Mouse (Mus musculus): Measurements from ENCODE around the gene Arrdc5.
"Not testable (repeated sequence)": the region's sequence is repeated elsewhere in the genome, so short reads cannot be mapped to it uniquely, and the experiment has no call there.

Arrdc5 gene

DNA sequence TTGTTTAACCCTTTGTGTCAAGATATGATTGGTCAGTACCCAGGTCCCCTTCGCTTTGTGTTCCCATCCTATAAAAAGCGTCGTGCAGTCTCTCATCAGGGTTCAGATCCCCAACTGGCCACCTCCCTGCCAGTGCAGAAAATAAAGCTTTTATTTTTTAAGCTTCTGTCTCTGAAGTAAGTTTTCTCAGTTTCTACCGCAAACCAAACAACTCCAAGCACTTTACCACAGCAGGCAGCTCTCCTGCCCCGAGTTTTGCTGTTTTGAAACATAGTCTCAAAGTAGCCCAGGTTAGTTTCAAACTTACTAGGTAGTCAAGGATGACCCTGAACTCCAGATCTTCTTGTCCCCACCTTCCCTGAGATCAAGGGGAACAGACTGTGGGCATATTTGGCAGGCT lies 21.7 kb downstream of the Arrdc5 start:
- no peak for DNase-seq (ENCODE audit: low read depth, low spot score)

GRCm38 (mm10) chr17:56277567-56277893 lies 22.6 kb downstream of the Arrdc5 start:
- DNase-seq (ENCODE audit: low read depth, low spot score) = no peak

DNA sequence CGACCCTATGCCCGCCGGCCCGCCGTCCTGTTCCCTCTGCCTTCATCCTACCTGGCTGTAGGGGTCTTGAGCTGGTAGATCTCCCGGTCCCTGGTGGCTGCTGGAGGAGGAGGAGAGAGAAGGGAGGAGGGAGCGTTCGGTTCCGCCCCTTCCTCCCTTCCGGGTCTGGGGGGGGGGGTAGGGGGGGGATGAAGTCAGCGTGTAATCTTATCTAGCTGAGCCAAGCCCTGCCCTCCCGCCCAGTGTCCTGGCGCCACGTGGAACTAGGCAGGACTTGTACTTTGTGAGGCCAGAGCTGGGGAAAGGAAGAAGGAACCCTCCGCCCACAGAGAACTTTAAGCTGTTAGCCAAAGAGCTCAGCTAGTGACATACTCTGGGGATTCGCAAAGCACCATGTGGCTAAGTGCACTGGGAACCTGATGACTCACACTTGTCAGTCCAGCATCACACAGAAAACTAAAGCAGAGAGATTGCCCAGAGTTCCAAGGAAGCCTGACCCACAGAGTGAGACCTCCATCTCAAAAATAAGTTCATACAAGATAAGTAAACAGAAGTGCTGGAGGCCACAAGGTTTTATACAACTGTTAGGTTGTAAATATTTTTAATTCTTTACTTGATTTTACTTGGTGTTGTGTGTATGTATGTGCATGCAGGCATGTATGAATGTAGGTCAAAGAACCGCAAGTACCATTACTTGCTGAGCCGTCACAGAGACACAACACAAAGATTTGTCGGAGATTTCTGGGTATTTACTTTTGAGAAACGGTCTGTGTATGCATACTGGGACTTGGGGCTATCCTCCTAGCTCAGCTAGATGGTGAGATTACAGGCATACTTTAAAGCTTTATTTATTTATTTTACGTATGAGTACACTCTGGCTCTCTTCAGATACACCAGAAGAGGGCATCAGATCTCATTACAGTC lies 23.2 kb downstream of the Arrdc5 start, which contains the start of gene Ticam1:
Ticam1 (minus strand) TSS at position 144 of the 924 bp plus-strand sequence.
- DNase-seq (ENCODE audit: low read depth, low spot score) = peak; percentile 99

GRCm38 (mm10) chr17:56275842-56276480 lies 24.1 kb downstream of the Arrdc5 start:
- no peak for DNase-seq (ENCODE audit: low read depth, low spot score)

DNA sequence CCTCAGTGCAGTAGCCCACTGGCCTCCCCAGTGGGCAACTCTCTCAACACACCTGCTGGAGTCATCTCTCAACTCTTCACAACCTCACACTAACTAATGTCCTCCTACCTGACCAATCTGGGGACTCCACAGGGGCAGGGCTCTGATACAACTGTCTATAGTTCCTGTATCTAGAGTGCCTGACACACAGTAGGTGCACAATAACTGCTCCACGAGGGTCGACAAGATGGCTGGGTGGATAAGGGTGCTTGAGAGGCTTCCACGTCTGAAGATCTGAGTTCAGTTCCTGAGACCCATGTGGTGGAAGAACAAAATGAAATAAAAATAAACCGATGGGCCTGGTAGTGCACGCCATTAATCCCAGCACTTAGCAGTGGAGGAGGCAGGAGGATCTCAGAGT lies 26.1 kb downstream of the Arrdc5 start:
- no peak for DNase-seq (ENCODE audit: low read depth, low spot score)

DNA sequence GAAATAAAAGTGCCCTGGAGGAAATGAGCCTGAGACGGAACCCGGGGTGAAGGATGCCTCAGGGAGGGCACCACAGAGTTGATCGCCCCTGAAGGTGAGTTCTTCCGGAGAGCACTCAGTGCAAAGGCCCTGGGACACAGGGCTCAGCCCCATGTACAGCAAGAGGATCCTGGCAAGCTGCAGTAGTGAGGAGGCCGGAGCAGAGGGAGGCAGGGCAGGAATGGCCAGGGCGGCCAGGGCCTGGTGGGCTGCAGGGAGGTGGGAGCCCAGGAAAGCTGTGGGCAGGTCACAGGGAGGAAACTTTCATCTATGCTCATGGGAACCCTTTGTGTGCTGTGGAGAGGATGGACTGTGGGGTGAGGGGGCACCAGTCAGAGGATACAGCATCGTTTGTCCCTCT lies 26.6 kb downstream of the Arrdc5 start:
- DNase-seq (ENCODE audit: low read depth, low spot score) = no peak

GRCm38 (mm10) chr17:56272644-56273043 lies 27.4 kb downstream of the Arrdc5 start:
- no peak for DNase-seq (ENCODE audit: low read depth, low spot score)

- DNase-seq (ENCODE audit: low read depth, low spot score) = no peak
These were observed 28.4 kb downstream of the Arrdc5 start for GRCm38 (mm10) chr17:56271609-56272253.

DNA sequence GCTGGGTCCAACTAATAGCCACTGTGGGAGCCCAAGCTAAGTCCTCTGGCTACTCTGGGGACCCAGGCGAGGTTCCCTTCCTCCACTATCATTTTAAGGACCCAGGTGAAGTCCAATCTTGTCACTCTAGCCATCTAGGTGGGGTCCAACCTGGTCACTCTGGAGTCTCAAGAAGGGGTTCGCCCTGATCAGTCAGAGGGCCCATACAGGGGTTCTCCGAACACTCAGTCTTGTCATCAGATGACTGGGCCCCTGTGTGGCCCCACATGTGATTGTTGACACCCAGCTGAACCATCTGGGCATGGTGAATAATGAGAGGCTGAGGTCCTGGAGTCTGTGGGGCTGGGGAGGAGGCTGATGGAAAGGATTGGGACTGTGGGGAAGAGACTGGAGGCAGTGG lies 30.3 kb downstream of the Arrdc5 start:
- no peak for DNase-seq (ENCODE audit: low read depth, low spot score)

DNA sequence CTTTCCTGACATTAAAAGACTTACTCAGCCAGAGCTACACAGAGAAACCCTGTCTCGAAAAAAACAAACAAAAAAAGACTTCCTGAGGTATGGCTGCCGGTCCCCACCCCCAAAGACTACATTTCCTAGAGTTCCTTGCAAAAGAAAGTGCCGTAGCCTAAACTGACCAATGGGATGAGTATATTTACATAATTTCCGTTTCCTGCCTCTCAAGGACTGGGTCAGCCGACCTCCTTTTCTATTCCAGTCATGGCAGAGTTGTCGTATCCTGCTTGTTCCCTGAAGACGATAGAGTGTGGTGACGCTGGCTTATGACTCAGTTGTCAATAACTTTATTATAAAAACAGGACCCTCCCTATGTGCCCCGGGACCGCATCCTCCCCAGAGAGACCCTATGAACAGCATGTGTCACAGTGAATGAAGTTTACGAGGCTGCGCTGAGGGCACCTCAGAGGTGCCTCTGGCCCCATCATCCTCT lies 30.9 kb downstream of the Arrdc5 start:
- peak; percentile 89 for DNase-seq (ENCODE audit: low read depth, low spot score)

GRCm38 (mm10) chr17:56266271-56266670 lies 33.8 kb downstream of the Arrdc5 start:
- DNase-seq (ENCODE audit: low read depth, low spot score) = no peak

GRCm38 (mm10) chr17:56265869-56266268 lies 34.2 kb downstream of the Arrdc5 start:
- no peak for DNase-seq (ENCODE audit: low read depth, low spot score)

GRCm38 (mm10) chr17:56265011-56265410 lies 35.1 kb downstream of the Arrdc5 start:
- no peak for DNase-seq (ENCODE audit: low read depth, low spot score)

DNA sequence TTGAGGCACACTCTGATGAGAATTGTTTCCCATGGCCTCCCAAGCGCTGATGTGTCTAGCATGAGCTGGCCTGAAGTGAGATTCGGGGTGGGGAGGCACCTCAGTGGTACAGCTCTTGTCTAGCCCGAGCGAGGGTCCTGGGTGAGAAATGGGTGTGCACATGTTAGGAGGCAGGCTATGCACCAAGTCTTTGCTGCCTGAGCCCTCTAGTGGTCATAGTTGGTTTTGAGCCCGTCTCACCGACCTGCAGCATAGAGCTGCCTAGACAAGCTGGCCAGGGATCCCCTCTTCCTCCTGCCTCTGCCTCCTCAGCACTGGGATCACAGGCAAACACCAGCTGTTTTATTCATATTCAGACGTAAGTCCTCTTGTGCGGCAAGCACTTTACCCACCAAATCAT lies 36.1 kb downstream of the Arrdc5 start:
- DNase-seq (ENCODE audit: low read depth, low spot score) = peak; percentile 80

GRCm38 (mm10) chr17:56262645-56263094 lies 37.4 kb downstream of the Arrdc5 start:
- peak; percentile 87 for DNase-seq (ENCODE audit: low read depth, low spot score)

DNA sequence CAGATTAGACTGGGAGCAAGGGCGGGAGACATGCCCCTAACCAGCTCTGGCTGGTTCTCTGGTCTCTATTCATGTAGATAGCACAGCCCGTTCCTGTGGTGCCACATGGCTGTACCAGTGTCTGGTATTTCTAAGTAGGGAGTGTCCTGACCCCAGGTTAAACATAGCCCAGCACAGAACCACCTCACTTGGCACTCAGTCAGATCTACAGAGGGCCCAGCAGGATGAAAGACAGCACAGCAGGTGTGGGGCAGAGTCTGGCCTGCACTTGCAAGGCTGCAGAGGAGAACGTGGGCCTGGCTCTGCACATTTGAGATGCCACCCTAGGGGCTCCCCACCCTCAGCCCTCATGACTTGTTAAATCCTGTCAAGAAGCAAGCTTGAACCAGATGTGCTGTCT lies 38.9 kb downstream of the Arrdc5 start:
- peak; percentile 96 for DNase-seq (ENCODE audit: low read depth, low spot score)

- no peak for DNase-seq (ENCODE audit: low read depth, low spot score)
These were observed 40.6 kb downstream of the Arrdc5 start for GRCm38 (mm10) chr17:56259301-56260037.

DNA sequence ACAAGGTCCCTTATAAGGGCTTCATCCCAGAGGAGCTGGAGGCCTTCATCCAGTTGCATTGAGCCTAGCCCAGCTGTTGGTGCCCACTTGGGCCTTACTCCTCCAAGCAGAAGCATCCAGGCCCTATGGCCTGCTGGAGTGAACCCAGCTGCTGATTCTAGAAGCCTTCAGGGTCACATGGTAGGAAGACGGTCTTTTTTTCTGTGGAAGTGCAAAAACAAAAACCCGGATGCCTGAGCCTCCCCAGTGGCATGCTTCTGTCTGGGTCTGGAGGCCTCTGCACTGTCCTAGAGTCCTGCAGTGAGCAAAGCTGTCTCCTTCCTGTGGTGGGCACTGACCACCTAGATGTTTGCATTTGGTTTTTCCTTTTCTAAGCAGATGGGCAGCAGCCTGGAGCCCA lies 41.3 kb downstream of the Arrdc5 start:
- not testable (repeated sequence) for DNase-seq (ENCODE audit: low read depth, low spot score)

- not testable (repeated sequence) for DNase-seq (ENCODE audit: low read depth, low spot score)
These were observed 41.8 kb downstream of the Arrdc5 start for GRCm38 (mm10) chr17:56258269-56258668.

DNA sequence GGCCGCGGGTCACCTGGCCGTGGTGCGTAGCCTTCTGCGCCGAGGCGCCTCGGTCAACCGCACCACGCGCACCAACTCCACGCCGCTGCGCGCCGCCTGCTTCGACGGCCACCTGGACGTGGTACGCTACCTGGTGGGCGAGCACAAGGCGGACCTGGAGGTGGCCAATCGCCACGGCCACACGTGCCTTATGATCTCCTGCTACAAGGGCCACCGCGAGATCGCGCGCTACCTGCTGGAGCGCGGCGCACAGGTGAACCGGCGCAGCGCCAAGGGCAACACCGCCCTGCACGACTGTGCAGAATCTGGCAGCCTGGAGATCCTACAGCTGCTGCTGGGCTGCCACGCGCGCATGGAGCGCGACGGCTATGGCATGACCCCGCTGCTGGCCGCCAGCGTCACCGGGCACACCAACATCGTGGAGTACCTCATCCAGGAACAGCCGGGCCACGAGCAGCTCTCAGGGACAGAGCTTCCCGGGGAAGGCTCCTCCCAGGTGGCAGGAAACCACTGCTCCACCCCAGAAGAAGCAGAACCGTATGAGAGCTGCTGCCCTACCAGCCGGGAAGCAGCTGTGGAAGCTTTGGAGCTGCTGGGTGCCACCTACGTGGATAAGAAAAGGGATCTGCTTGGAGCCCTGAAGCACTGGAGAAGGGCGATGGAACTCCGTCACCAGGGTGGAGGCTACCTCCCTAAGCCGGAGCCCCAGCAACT lies 42.7 kb downstream of the Arrdc5 start:
- DNase-seq (ENCODE audit: low read depth, low spot score) = no peak

Data from skeletal muscle tissue, adult 2 months (tissue).